Mouse (Mus musculus) right cerebral cortex, postnatal 4 days (tissue): ENCODE data around the gene Wdr1.

Source experiments
- DNase-seq: peaks from one replicate; pipeline ENCODE4 v3.0.0-alpha.2; 2022

Gene Wdr1

DNA sequence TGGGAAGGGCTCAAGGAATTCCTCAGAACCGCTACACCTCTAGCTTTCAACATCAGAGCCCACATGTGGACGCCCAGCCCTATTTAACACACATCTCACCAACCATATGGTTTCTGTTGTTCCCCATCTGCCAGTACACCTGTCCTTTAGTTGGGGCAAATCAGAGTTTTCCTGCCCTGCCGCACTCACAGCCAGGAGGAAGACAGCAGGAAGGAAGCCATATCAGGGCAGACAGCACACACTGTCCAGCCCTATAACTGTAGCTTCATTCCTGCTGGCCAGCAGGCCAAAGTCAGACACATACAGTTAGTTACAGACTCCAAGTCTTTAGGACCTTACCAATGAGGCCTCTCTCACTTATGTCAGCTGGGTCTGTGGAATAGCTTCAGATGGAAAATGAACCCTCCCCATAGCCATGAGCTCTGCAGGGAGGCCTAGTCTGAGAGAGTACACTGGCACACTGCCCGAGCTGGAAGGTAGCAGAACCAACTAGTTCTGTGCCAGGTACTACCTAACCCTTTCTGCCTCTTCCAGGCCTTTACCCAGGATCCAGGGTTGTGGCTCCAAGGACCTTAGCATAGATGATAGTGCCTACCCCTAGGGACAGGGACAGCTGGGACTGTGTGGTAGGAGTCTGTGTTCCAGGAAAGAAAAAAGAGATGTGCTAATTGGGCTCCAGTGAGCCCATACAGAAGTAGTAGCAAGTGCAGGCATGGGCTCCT, 19.4 kb downstream of the Wdr1 start:
- DNase-seq: peak; percentile 26

DNA sequence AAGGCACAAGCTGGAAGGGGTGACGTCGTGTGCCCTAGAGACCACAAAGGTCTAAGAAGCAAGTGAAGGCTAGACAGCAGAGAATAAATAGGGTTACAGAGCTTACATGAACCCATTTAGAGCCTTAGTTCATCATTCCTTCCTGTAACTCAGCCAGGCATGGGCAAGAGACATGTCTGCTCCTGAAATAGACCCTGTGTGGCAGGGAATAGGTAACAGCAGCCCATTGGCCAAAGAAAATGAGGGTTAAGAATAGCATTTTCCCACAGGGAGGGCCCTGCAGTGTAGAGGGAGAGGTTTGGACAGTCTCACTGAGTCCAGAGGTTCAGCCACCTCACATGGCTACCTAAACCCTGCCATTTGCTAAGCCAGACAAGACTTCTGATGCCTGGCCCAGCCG, 21.3 kb downstream of the Wdr1 start:
- no peak for DNase-seq

DNA sequence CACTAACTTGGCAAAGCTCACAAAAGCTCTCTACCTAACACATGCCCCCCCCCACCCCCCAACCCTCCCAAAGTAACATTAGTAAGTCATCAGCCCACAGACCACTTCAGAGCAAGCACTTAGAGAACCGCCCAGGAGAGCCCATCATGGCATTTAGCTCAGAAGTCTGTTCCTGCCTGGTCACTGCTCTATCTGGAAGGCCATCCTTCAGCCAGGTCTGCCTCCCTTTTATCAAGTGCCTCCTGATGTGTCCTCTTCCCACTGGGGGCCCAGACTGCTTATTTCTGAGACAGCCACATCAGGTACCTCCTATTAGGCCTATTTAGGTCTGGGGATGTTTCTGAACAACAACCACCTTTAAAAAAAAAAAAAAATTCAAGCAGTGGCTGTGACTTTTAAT, 22.1 kb downstream of the Wdr1 start:
- DNase-seq: no peak

DNA sequence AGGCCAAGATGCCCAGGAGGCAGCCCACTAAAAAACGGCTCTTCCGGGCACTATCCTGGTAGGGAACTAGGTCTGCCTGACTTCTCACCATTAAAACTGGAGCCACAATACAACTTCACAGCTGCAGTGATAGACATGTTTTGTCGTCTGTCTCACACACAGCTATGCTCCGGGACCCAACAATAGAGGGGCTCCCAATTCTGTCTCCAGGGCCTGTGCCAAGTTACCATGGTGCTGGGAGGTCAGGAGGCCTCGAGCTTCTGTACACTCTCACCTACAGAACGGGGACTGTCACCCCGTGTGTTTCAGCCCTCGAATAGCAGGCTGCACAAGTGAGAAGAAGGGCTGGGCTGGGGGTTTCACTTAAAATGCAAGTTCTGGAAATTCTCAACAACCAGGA, 24.5 kb downstream of the Wdr1 start:
- DNase-seq: no peak

DNA sequence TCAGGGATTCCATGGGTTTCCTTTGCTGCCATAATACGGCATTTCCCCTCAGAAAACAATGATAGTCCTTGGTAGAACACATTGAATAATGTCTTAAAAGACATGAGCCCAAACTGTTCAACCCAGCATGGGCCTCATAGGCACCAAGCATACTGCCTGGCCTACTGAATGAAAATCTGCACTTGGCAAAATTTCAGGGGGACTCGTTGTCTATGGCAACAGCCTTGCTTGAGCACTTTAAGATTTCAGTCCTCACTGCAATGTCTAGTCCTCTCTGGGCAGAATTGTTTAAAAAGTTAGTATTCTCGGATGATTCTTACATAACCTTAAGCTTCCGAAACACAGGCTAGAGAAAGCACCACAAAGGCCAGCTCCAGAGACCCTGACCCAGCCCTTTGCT, 25.2 kb downstream of the Wdr1 start:
- DNase-seq: no peak

DNA sequence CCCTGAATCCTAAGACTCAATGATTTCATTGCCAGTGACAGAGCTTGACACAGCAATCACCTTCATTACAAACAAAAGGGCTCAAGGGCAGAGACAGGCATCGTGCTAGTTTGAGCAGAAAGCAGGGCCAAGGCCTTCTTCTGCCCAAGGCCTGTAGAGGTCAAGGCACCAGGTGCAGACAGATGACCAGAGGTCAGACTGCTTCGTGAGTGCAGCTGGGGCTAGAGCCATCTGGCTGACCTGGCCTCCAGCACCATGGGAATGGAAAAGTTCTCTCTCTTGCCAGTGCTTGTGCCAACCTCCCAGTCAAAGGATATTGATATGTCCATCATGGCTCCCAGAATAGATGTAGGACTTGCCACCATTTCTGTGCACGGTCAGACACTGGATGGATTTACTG, 26.2 kb downstream of the Wdr1 start:
- no peak for DNase-seq

DNA sequence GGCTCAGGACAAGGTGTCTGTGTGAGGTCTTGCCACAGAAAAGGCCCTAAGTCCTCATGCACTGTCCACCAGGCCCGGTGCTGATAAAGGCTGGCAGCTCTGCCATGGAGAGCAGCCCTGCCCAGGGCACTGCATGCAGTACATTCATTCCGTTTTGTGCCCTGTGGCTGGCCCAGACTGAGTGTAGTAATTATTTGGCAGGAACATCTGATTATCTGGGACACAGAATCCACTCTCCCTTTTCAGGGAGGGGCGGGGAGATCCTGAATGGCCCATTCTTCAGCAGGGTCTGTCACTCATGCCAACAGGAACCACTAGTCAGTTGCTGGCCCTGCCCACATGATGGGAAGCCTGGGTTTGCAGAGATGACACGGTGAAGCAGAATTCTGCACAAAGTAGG, 30.9 kb downstream of the Wdr1 start:
- DNase-seq: no peak

DNA sequence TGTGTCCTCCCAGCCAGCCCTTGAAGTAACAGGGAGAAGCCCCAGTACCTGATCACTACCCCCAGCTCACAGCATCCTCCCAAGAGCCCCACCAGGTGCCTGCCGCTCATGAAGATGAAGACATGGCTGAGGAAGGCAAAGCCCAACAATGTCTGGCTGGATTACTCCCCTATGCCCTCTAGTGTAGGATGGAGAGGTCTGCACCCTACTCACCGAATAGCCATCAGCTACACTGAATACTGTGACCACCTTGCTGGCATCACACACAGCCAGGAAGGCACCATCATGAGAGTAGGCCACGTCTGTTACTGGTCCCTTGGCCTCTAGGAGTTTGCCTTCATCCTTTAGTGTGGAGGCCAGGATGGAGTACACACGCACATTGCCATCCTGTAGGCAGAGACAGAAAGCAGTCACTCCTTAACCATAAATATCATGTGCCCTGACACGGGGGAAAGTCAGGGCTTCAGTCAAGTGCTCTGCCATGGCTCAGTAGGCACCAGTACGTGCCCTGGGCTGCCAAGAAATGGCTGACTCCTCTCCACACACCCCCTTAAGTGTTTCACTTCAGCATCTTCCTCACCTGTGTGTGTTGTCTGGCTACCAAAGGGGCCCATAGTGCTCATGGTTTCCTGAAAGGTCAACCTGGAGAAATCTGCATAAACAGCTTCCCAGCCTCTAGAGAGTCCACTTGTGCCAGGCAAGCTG, 33.1 kb downstream of the Wdr1 start:
- DNase-seq: no peak

DNA sequence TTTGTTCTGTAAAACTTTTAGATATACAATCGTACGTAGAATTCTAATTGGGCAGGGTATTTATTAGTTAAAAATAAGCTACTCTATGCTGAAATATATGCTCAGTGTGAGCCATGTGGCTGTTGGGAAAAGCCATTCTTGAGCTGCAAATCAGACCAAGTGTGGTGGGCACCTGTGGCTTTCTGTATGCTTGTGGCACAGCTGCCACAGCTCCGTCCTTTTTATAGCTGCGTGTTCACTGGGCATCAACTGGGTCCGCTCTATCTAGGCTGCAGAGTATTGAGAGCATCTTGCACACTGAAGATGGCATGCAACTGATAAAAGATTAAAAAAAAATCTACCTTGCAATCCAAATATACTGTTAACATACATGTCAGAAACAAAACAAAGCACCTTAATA, 40.0 kb downstream of the Wdr1 start:
- no peak for DNase-seq

DNA sequence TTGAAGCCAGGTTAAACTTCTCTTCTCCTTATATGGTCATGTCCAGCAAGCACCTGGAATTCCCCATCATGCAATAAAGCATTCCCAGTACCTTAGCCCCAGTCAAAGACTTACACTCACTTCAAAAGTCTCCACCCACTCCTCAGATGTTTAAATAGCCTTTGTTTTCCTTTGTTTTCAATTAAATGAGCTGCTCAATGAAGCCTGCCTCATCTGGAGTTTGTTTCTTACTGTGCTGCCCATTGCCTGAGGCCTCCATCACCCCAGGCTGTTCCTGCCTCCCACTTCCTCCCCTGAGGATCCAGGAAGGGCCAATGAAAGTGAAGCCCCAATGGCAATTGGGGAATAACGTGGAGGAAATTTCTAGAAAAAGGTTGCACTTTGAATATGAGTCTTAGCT, 42.2 kb downstream of the Wdr1 start:
- no peak for DNase-seq

DNA sequence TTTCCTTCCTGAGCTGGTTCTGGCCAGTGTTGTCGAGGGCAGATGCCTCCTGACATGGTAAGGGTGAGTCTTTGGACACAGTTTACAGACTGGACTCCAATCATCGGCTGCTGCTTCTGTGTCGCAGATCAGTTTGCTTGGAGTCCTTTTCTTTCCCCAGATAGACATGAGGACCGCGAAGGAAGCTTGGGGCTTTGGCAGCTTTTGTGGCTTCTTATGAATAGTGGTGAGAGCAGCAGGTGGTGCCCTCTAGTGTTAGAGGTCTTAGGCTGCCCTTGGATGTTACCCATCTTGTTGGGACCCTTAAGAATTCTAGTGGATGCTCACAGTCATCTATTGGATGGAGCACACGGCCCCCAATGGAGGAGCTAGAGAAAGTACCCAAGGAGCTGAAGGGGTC, 46.8 kb downstream of the Wdr1 start:
- DNase-seq: no peak

DNA sequence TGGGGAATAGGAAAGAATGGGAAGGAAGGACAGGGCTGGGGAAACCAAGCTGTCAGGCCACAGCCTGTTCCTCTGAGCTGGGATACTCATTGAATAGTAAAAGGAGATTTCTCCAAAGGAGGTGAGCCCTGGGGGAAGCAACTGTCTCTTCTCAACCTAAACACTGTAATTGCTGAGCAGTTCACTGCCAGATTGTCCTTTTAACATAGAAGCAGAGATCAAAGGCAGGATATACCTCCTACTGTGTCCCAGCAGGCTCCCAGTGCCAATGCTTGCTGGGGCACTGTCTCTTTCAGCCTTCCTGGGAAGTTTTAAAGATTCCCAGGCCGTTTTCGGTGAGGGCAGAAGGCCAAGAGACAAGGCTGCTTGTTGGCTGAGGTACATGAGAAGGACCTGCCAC, 50.0 kb downstream of the Wdr1 start:
- no peak for DNase-seq

DNA sequence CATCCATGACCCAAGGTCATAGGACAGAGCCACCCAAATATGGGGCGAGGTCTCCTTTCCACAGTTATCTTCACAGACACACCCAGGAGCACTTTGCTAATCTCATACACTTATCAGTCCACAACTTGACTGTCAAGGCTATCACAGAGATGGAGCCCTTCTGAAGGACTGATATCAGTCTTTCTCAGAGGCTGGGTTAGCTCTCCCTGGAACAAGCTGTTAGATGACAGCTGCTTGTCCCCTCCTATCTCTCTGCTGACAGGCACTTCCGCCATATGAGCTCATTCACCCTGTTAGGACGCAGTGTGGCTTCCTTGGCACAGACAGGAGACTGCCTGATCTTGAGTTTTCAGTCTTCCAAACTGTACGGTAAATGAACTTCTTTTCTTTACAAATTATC, 53.5 kb downstream of the Wdr1 start:
- DNase-seq: no peak

DNA sequence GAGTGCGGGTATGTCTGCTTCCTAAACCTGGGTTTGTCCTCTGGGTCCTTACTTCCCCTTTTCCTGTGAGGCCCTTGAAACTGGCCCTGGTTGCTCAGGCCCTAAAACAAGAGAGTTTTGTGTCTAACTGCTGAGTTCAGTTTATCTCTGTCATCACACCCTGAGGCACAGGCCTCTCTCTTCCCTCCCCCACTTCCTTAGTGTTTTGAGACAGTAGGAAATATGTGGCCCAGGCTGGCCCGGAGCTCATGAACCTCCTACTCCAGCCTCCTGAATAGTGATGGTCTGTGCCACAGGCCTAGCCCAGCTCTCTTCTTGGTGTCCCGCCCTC, 57.6 kb downstream of the Wdr1 start:
- DNase-seq: no peak

DNA sequence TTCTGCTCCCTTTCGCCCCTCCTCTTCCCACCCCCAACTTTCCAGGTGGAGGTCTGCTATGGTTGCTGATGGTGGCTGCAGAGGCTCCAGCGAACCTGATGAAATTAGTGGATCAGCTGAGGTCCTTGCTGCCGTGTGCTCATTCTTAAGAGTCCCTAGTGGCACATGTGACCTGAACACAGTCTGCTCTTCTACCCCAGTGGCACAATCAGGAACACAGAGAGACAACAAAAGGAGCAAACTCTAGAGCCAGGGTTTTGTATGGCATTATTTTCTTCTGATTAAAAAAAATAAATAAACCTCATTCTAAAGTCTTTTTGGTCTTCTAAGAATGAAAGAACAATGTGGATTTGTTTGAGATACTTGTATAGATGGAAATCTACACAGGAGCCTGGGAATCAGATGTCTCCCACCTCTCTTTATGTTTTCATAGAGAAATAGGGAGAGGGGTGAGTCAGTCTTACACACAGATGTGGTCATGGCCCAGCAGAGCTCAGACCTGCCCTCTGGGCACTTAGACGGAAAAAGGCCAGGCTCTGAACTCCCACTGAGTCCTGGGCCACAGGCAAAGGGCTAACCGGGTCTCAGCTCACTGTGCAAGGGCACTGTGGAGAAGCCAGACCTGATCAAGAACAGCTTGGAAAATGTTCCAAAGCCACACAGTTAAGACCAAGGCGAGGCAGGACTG, 58.1 kb downstream of the Wdr1 start:
- DNase-seq: no peak

DNA sequence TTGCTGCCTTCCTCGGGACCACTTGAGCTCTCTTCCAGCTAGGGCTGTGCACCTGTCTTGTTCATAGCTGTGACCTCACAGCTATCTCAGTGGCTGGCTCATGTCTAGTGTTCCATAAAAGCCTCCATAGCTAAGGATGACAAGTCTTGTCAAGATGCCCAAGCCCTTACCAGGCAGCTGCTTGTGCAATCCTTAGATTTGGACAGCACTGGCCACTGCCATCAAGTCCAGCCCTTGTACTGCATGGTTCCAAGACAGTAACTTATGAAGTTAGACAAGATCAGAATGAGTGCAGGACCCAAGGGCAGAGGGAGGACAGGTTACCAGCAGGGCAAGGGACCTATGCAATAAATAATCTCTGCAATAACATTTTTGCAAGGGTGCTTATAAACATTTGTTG, 58.9 kb downstream of the Wdr1 start:
- no peak for DNase-seq

DNA sequence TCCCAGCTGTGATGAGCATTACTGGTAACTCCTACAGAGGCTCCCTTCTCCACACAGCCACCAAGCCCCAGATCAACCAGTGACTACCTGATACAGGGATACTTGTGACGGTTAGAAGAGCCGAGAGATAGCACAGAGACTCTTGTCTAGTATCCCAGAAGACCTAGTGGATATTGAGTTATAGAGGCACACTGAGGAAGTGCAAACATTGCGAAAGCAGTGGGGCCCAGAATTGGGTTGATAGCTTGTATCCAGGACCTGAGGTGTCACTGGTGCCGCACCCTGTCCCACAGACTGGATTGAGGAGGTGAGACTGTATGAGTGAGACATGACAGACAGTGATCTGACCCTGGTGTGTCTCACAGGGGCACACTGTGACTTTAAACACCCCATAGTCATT, 60.0 kb downstream of the Wdr1 start, which contains the start of gene Slc2a9:
TSS of gene Slc2a9 (minus strand) at position 152 of the 400 bp plus-strand sequence.
- no peak for DNase-seq

DNA sequence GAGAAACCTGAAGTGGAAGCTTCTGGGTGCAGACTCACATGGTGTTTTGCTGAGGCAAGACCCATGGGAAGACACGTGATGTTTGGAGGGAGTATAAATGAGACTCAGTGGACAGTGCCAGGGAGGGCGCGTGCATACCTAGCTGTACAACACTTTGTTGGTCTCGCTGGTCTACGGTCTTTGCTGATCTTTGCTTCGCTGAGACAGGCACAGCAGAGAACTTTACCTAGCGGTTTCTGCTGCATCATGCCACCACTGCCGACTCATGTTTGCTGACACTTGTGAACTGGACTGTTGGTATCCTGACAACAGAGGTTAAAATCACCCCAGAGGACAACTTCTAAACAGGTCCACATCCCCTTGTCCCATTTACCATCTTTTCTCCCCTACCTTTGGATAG, 63.0 kb downstream of the Wdr1 start:
- DNase-seq: no peak

DNA sequence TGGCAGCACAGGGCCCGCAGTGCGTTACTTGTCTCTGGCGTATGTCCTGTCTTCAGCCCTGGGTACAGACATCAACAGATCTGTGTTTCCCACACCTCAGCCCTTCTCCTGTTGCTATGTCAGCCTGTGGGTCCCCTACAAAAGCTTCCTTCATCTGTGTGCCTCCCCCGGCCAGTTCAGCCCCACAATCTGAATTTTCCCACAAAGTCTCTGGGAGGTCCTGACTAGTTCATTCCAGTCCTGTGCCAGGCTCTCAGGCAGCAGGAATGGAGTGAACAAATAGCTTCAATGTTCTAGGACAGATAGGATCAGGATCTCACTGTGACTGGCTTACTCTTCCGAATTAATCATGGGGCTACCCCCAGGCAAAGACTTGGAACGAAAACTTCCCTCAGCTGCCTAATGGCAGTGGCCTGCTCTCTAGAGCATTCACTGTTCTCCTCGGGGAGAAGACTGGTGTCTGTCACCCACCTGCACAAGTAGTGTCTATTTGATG, 63.7 kb downstream of the Wdr1 start:
- no peak for DNase-seq

DNA sequence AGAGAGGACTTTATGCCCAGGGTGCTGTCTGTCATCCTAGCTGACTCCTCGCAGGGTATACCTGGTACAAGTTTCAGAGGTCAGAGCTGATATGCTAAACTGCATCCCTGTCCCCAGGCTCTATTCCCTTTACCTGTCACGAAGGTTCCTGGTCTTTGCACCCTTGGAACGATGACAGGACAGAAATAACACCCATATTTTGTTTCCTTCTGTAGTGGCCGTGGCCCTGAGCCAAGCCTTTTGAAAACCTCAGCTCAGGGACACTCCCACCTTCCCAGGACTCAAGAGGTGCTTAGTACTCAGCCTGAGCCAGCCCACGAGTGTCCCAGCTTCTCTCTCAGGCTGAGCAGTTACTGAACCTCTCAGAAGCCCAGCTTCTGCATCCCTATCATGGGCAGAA, 64.5 kb downstream of the Wdr1 start:
- DNase-seq: no peak

DNA sequence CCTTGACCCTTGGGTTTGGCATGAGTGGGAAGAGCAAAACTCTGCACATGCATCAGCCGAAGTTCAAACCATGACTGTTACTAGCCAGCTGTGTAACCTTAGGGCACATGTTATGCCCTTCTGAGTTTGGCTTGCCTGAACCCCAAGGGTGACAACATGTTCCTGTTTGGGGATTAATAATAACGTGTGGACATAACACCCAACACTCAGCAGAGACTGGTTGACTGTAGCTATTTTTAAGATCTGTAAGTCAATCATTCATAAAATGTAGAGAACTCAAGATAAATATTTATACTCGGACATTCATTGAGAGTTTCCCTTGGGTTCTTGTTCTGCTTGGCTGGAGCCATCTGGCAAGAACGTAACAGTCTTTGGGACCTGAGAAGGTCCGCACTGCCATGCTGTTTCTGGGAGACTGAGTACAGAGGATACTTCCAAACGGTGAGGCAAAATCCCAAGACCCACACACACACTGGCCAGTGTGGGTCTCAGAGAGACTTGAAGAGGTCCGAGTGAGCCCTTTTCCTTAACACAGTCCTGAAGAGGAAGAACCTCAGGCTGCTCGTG, 66.4 kb downstream of the Wdr1 start:
- DNase-seq: no peak

DNA sequence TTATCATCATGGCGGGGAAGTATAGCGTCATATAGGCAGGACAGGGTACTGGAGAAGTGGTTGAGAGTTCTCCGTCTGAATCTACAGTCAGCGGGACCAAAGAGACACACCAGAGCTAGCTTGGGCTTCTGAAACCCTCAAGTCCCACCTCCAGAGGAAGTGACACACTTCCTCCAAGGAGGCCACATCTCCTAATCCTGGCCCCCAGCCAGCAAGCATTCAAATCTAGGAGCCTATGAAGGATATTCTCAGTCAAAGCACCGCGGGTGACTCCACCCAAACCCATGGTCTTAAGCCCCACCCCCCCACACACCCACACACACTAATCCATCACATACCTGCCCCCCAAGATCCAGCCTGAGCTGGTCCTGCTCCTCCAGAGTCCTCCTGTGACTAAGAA, 69.1 kb downstream of the Wdr1 start:
- no peak for DNase-seq

DNA sequence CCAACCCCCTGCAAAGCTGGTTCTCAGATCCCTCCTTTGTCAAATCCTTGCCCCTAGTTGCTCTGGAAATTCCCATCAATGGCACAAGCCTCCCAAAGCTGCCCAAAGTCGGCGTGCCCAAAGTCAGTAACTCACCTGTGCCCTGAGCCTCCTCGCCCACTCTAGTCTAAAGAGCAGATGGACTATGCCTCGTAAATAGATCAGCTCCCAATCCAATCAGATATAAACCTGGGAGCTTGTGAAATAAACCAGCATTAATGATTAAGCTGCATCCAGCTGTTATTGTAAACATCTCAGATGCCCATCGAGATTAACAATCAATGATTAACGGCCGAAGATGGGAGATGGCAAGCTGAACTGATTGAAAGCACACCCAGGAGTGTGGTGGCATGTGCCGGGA, 71.3 kb downstream of the Wdr1 start:
- DNase-seq: no peak

DNA sequence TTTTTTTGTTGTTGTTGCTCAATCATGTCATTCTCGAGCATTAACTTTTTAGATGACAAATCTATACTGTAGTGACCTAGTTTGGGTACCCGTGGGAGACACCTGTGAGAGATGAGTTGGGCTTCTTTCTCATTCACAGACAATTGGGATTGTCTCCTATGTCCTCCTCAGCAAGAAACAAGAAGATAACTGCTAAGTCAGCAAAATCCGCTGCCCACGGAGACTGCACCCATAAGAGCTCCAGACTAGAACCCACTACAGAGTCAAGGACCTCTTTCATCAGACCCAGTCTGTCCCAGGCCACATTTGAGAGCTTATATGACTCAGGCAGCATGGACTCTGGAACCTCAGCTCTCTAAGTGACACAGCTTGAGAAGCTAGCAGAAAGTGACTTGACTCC, 73.3 kb downstream of the Wdr1 start:
- DNase-seq: no peak
